Mouse (Mus musculus): ENCODE results near the gene Ahsa2.
"Not testable (repeated sequence)": the region's sequence is repeated elsewhere in the genome, so short reads cannot be mapped to it uniquely, and the experiment has no call there.

Ahsa2 gene

GRCm38 (mm10) chr11:23497718-23498509 lies at the start of gene Ahsa2:
Ahsa2 (minus strand) TSS chr11:23498030.
- peak; percentile 89 for DNase-seq (ENCODE audit: low read depth)

- no peak for DNase-seq (ENCODE audit: low read depth)
Measured at GRCm38 (mm10) chr11:23537446-23537845, 39.6 kb upstream of the Ahsa2 start.

- no peak for DNase-seq (ENCODE audit: low read depth)
Measured at GRCm38 (mm10) chr11:23520473-23521205, 22.8 kb upstream of the Ahsa2 start, which contains the start of gene 1700093K21Rik. 1700093K21Rik (minus strand) TSS chr11:23521155.

- no peak for DNase-seq (ENCODE audit: low read depth)
Measured at GRCm38 (mm10) chr11:23518981-23519380, 21.2 kb upstream of the Ahsa2 start.

- no peak for DNase-seq (ENCODE audit: low read depth)
Measured at GRCm38 (mm10) chr11:23515315-23515714, 17.5 kb upstream of the Ahsa2 start.

- DNase-seq (ENCODE audit: low read depth), result not testable (repeated sequence)
Measured at GRCm38 (mm10) chr11:23514785-23515184, 17.0 kb upstream of the Ahsa2 start.

- not testable (repeated sequence) for DNase-seq (ENCODE audit: low read depth)
Measured at GRCm38 (mm10) chr11:23504801-23505200, 7.0 kb upstream of the Ahsa2 start.

- DNase-seq (ENCODE audit: low read depth), result peak; percentile 9
Measured at GRCm38 (mm10) chr11:23498609-23499008, 779 bp upstream of the Ahsa2 start.

- DNase-seq (ENCODE audit: low read depth), result peak; percentile 24
Measured at GRCm38 (mm10) chr11:23497335-23497717, 504 bp downstream of the Ahsa2 start.

- no peak for DNase-seq (ENCODE audit: low read depth)
Measured at GRCm38 (mm10) chr11:23496661-23497060, 1.2 kb downstream of the Ahsa2 start.

- DNase-seq (ENCODE audit: low read depth), result no peak
Measured at GRCm38 (mm10) chr11:23495231-23495630, 2.6 kb downstream of the Ahsa2 start.

GRCm38 (mm10) chr11:23492048-23492790 lies 5.6 kb downstream of the Ahsa2 start:
- DNase-seq (ENCODE audit: low read depth), result no peak

- no peak for DNase-seq (ENCODE audit: low read depth)
Measured at GRCm38 (mm10) chr11:23489955-23490354, 7.9 kb downstream of the Ahsa2 start.

GRCm38 (mm10) chr11:23465862-23466261 lies 32.0 kb downstream of the Ahsa2 start:
- not testable (repeated sequence) for DNase-seq (ENCODE audit: low read depth)

All from c-Kit-positive CD71-negative TER-119-negative erythroid progenitor cells, embryonic 14.5 days (primary cell).